Mouse (Mus musculus): ENCODE measurements at regions not wholly inside any gene's neighbourhood (a gene's known extent, or its start where the extent isn't known, plus 50 kb on each side); places are given as distances from the start of the nearest gene placed in this dataset.

- Histone ChIP-seq H3K27ac (no peak overlapping the region), H3K4me3 (no peak overlapping the region)
- no peak for TF ChIP-seq CTCF (IDR thresholded peaks at IDR 0.05)
- intact Hi-C loops (cut with DNase I), result no loop called here
- DNase-seq, result no peak
Measured at GRCm38 (mm10) chr15:86944529-86944928, 599.6 kb upstream of the Fam19a5 start.

- Histone ChIP-seq H3K27ac (no peak overlapping the region), H3K4me3 (no peak overlapping the region)
- DNase-seq, result no peak
- intact Hi-C loops (cut with DNase I), result no loop called here
- no peak for TF ChIP-seq CTCF (IDR thresholded peaks at IDR 0.05)
Measured at GRCm38 (mm10) chr15:86952593-86952992, 591.5 kb upstream of the Fam19a5 start.

DNA sequence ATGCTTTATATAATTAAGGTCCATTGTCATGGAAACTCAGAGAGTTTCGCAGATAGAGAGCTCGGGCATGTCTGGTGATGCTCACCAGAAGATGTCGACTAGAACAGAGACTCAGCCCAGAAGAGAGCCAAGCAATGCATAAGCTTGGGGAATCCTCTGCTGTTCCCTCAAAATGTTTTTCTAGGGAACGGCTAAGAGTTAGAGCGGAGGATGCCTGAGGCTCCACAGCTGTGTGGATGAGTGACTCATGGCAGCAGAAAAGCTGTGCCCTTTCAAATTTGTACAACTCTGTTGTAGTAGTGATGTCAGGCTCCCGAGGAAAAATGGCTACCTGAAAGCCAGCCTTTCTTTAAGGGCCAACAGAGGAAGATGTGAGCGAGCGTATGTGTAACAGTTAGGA is 586.2 kb upstream of the Fam19a5 start:
- no peak for DNase-seq
- Histone ChIP-seq H3K4me3 (no peak overlapping the region), H3K27ac (no peak overlapping the region)
- intact Hi-C loops (cut with DNase I), result no loop called here
- no peak for TF ChIP-seq CTCF (IDR thresholded peaks at IDR 0.05)

GRCm38 (mm10) chr15:86962921-86963320 is 581.2 kb upstream of the Fam19a5 start:
- intact Hi-C loops (cut with DNase I), result no loop called here
- Histone ChIP-seq H3K27ac (no peak overlapping the region), H3K4me3 (no peak overlapping the region)
- DNase-seq, result no peak
- no peak for TF ChIP-seq CTCF (IDR thresholded peaks at IDR 0.05)

DNA sequence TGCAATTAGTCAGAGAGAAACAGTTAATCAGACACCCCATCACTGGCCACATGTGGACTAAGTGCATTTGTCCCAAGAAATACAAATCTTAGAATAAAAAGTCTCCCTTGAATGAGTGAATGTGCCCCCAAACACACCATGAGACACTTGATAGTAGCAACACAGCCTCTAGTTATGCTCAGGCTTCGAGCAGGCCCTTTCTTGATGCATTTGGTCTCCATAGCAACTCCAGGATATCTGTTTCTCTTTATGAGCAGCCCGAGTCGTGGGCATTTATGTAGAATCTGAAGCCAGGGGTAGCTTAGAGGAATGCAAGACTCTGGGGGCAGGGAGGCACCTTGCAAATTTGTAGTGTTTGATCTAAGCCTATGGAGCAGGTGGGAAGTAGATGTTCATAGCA is 580.6 kb upstream of the Fam19a5 start:
- no peak for TF ChIP-seq CTCF (IDR thresholded peaks at IDR 0.05)
- intact Hi-C loops (cut with DNase I), result no loop called here
- no peak for DNase-seq
- Histone ChIP-seq H3K4me3 (no peak overlapping the region), H3K27ac (no peak overlapping the region)

DNA sequence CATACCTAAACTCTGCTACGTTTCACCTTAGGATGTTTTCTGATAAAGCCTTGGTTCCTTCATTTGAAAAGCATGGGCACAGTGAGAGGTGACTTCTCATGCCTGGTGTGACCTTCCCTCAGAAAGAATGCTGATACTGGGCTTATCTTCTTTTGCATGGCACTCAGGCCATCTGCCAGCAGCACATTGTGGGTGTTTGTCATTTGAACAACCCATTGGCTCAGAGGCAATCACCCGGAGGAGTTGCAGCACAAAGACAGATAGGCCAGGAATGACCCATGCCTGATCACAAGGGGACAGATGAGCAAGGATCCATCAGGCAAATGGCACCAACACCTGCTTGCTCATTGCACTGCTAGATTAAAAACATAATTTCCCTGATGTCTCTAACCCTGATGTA is 572.7 kb upstream of the Fam19a5 start:
- no peak for TF ChIP-seq CTCF (IDR thresholded peaks at IDR 0.05)
- Histone ChIP-seq H3K4me3 (no peak overlapping the region), H3K27ac (no peak overlapping the region)
- intact Hi-C loops (cut with DNase I), result no loop called here
- no peak for DNase-seq

DNA sequence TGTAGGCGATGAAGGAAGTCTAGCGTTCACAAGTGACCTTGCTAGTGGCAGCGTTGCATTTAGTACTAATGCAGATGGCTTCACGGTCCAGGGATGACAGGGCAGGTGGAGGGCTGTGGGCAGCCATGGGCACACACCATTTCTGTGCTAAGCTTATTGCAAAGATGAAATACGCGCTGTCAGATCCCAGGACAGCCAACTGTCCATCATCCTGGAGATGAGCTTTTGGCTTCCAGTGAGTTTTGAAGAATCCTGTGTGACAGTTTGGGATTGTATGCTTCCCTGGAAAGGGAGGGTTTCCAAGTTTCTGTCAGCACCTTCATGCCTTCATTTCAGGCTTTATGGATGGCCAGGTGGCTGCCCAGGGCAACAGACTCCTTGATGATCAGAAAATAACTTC is 547.9 kb upstream of the Fam19a5 start:
- H3K4me3 ChIP-seq, result no peak overlapping the region
- no peak overlapping the region for H3K27ac ChIP-seq
- intact Hi-C loops (cut with DNase I), result no loop called here
- no peak for DNase-seq
- no peak for TF ChIP-seq CTCF (IDR thresholded peaks at IDR 0.05)

DNA sequence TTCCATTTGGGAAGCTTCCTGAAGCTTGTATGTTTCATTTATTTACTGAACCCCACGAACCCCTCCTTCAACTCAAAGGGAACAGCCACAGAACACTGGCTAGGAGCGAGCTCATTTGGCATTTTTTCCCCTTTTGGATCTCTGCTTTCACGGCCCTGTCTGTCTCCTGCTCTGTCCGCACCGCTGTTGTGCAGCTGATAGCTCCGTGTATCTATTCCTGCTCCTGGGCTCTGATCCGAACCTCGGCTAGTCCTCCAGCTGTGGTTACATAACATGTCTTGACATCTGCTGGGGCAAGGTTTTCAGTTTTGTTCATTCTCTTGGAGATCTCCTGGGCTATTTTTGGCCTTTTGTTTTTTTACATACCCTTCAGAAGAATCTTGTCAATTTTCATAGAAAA is 525.1 kb upstream of the Fam19a5 start:
- H3K27ac ChIP-seq, result no peak overlapping the region
- intact Hi-C loops (cut with DNase I), result no loop called here
- TF ChIP-seq CTCF (IDR thresholded peaks at IDR 0.05), result no peak
- peak; percentile 22 for DNase-seq
- no peak overlapping the region for H3K4me3 ChIP-seq

DNA sequence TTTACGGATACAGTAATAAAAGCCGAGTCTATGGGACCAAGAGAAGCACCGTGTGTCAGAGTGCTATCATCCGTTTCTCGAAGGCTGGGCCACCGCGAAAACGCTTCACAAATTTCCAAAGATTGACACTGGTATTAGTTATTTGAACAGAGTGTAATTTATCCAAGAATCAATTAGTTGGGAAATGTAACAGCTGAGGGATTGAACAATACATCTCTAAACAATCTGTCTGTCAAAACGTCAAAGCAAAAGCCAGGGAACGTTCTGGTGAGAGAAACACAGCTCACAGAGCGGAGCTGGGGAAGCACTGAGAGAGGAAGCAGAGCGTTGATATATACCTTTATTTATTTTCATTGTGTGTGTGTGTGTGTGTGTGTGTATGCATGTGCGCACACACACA is 498.1 kb upstream of the Fam19a5 start:
- no peak overlapping the region for H3K27ac ChIP-seq
- H3K4me3 ChIP-seq, result no peak overlapping the region
- TF ChIP-seq CTCF (IDR thresholded peaks at IDR 0.05), result no peak
- DNase-seq, result no peak
- intact Hi-C loops (cut with DNase I), result no loop called here

DNA sequence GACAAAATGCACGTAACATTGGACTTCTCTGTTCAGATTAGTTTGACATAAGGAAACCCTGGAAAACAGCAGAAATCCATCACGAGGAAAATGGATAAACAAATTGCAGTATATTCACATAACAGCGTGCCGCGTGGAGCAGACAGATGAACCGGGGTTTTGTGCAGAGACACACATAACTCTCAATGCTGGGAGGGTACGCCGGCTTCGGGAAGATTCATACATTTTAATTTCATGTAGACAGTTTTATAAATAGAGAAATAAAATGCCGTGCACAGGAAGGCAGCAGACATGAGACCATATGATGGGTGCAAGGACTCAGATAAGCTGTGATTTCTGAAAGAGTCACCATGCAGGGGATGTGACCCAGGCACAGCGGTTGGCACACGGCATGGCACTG is 489.9 kb upstream of the Fam19a5 start:
- intact Hi-C loops (cut with DNase I), result no loop called here
- DNase-seq, result no peak
- no peak overlapping the region for H3K4me3 ChIP-seq
- H3K27ac ChIP-seq, result no peak overlapping the region
- no peak for TF ChIP-seq CTCF (IDR thresholded peaks at IDR 0.05)

GRCm38 (mm10) chr15:87064890-87065289 is 479.2 kb upstream of the Fam19a5 start:
- intact Hi-C loops (cut with DNase I), result no loop called here

DNA sequence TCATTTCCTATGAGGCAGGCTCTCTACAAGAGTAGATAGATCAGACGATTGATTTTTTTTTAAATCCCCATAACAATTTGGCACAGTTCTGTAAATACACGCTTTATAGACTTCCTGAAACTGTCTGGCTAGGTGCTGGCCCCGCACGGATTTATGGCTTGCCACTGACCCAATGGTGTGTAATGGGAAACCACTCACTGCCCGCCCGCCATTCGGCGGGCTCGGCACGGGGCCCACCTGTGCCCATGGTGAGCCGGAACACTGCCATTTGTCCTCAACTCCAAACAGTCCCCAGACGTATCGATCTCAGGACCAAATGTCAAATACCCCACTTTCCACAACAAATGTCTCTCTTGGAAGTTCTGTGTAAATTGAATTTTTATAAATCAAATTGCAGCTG is 475.8 kb upstream of the Fam19a5 start:
- Histone ChIP-seq H3K27ac (peak overlapping the region; percentile 35; the same call in 1 of the 2 replicates), H3K4me3 (0 out of 2 replicates have a peak overlapping the region, but pooled peaks have one; percentile 18)
- DNase-seq, result peak; percentile 27
- no peak for TF ChIP-seq CTCF (IDR thresholded peaks at IDR 0.05)
- intact Hi-C loops (cut with DNase I), result no loop called here

More at GRCm38 (mm10) chr15:87064890-87065289, 479.2 kb upstream of the Fam19a5 start:
- TF ChIP-seq CTCF (IDR thresholded peaks at IDR 0.05), result no peak
- no peak for DNase-seq
- H3K4me3 ChIP-seq, result no peak overlapping the region
- no peak overlapping the region for H3K27ac ChIP-seq

DNA sequence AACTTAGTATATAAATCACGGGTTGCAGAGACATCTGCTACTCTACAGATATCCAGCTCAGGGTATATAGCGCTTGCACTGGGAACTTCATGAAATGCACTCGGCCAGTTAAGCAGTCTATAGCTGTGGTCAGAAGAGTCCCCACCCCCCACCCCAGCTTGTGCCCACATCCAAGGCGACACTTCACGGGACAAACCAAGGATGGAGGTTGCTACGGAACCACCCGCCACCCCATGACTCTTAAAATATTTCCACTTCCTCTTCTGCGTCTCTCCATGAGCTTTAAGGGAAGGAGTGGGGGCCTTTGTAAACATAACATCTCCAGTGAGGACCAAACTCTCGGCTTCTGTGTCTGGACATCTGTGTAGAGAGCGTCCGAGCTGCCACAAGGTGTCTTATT is 469.5 kb upstream of the Fam19a5 start:
- no peak for TF ChIP-seq CTCF (IDR thresholded peaks at IDR 0.05)
- Histone ChIP-seq H3K27ac (no peak overlapping the region), H3K4me3 (peak overlapping the region; percentile 5; the same call in 1 of the 2 replicates)
- intact Hi-C loops (cut with DNase I), result no loop called here
- no peak for DNase-seq

DNA sequence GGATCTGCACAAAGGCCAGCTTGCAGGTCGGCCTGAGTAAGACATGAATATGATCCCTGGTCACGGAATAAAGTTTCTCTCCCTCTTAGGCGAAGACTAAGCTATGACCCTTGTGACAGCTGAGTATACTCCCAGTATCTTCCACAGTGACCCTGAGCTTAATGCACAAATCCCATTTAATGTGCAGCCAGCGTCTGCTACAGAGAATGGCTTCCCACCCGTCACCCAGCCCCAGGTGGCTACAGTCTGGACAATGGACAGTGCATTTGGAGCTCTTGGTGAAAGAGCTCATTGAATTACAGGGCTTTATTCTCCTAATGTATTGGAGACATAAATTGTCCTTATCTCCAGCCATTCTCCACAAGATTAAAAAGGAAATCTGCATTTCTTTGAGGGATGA is 454.3 kb upstream of the Fam19a5 start:
- DNase-seq, result no peak
- TF ChIP-seq CTCF (IDR thresholded peaks at IDR 0.05), result no peak
- no peak overlapping the region for H3K27ac ChIP-seq
- intact Hi-C loops (cut with DNase I), result no loop called here
- H3K4me3 ChIP-seq, result no peak overlapping the region
